Mouse (Mus musculus): Measurements from ENCODE around the gene Tnks2.
"Not testable (repeated sequence)": the region's sequence is repeated elsewhere in the genome, so short reads cannot be mapped to it uniquely, and the experiment has no call there.

The Tnks2 gene

DNA sequence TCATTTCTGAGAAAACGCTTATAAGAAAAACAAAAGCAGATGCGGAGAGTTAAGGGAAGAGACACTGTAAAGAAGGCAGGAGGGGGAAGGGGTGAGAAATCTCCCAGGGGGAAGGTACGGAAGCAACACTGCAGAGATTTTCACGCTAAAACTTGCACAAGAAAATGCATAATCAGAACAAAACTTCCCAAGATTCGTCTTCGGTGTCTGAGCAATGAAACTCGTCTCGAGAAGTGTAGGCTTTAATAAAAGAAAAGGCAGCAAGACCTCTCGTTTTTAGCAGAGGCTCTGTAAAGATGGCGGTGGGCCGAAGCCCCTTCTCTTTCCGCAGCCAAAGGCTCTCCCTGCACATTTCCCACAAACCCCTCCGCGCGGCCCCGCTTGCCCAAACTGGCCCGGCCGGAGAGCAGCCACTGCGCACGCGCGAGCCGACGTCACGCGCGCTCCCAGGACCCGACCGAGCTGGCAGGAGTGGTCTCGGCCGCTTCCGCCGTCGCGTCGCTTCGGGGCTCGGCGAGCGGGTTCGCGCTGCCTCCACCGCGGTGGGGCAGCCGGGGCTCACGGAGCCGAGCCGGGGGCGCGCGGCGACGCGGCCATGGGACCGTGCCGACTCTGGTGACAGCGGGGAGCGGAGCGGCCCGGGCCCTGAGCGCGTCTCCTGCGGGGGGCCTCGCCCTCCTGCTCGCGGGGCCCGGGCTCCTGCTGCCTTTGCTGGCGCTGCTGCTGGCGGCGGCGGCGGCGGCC, at the start of gene Tnks2:
Tnks2 (plus strand) TSS at position 445 of the 744 bp plus-strand sequence.
- DNase-seq (ENCODE audit: low spot score in 2 of 2): peak; percentile 95 to 96

- DNase-seq (ENCODE audit: low spot score in 2 of 2): peak in 1 of 2 experiments; percentile 19
Measured at GRCm38 (mm10) chr19:36789873-36790733, 43.9 kb upstream of the Tnks2 start.

GRCm38 (mm10) chr19:36792589-36792988, 41.4 kb upstream of the Tnks2 start:
- no peak for DNase-seq (ENCODE audit: low spot score in 2 of 2)

- no peak for DNase-seq (ENCODE audit: low spot score in 2 of 2)
Measured at GRCm38 (mm10) chr19:36793450-36793849, 40.6 kb upstream of the Tnks2 start.

DNA sequence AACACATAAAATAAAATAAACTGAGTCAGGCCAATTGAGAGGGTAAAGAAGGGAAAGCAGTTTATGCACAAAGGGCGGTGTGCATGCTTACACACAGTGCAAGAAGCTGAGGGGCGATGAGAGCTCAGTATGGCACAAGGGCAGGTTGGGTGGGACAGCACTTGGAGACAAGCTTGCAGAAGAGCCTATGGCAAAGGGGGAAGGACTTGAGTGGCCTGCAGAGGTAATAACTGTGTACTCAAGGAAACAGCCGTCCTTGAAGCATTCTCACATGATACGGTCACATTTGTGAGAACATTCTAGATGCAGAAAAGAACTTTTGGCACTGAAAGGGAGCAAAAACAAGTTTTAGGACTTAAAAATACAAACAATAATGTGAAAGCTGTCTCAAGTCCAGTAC, 40.0 kb upstream of the Tnks2 start:
- DNase-seq (ENCODE audit: low spot score in 2 of 2): no peak

DNA sequence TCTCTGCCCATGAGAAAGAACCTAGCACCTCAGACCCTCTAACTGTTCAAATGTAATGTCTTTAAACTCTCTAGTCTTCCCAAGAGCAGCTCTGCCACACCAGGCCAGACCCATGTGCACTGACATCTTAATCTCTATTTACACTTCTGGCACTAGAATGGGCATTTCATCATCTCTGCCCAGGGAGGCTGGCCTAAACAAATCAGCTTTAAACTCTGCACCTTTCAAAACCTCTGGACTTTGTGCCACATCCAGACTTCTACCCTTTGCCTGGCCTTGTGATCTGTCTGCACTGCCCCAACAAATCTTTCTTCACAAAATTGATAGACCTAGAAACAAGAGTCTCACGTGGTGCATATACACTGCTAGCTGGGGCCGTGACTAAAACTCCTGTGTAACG, 38.8 kb upstream of the Tnks2 start:
- no peak for DNase-seq (ENCODE audit: low spot score in 2 of 2)

DNA sequence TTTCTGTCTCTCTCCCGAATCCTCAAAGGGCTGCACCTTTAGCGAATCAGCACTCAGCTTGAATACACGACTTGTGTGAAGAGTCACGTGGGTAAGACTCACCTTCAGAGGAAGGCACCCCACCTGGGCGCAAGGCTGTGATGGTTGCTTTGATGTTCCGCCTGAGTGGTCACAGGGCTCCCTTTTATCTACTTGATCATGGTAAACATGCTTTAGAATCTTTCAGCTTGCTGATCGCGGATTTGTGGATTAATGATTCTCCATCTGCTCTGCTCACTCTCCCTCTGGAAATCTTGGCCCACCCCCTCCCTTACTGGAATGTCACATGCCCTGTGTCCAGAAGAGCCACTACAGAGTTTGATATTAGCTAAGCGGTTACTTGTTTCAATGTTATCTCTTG, 37.1 kb upstream of the Tnks2 start:
- DNase-seq (ENCODE audit: low spot score in 2 of 2): no peak

GRCm38 (mm10) chr19:36800288-36800687, 33.7 kb upstream of the Tnks2 start:
- DNase-seq (ENCODE audit: low spot score in 2 of 2): no peak

DNA sequence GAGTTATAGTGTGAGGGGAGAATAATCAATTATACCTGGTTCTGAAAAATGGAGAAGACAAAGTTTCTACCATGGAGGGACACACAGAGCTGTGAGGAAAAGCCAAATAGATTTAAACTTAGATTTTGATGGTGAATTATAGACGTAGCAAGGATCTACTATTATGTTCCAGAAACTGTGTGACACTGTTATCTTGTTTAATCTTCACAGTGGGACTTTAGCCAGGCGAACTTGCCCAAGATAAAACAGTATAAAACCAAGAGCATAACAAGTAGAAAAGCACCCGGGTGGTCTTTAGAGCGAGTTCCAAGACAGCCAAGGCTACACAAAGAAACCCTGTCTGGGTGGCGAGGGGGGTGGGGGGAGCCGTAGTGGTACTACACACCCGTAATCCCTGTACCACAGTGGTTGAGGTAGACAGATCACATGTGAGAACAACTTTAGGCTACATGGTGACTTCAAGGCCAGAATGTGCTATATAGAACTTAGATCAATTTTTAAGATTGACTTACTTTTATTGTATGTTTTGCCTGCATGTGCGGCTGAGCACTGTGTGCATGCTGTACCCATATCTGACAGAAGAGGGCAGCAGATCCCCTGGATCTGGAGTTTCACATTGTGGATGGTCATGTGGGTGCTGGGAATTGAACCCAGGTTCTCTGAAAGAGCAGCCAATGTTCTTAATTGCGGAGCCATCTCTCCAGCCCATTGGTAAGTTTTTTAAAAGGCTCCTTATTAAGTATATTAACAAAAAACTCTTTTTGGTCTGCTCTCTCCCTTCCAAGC, 32.0 kb upstream of the Tnks2 start:
- no peak for DNase-seq (ENCODE audit: low spot score in 2 of 2)

- DNase-seq (ENCODE audit: low spot score in 2 of 2): no peak
Measured at GRCm38 (mm10) chr19:36803403-36803802, 30.6 kb upstream of the Tnks2 start.

GRCm38 (mm10) chr19:36806842-36807241, 27.2 kb upstream of the Tnks2 start:
- no peak for DNase-seq (ENCODE audit: low spot score in 2 of 2)

- DNase-seq (ENCODE audit: low spot score in 2 of 2): no peak
Measured at GRCm38 (mm10) chr19:36808426-36809105, 25.5 kb upstream of the Tnks2 start.

GRCm38 (mm10) chr19:36809476-36810168, 24.4 kb upstream of the Tnks2 start:
- DNase-seq (ENCODE audit: low spot score in 2 of 2): peak in 1 of 2 experiments; percentile 14

GRCm38 (mm10) chr19:36812011-36812410, 22.0 kb upstream of the Tnks2 start:
- no peak for DNase-seq (ENCODE audit: low spot score in 2 of 2)

- peak; percentile 49 to 56 for DNase-seq (ENCODE audit: low spot score in 2 of 2)
Measured at GRCm38 (mm10) chr19:36815396-36816271, 18.4 kb upstream of the Tnks2 start.

DNA sequence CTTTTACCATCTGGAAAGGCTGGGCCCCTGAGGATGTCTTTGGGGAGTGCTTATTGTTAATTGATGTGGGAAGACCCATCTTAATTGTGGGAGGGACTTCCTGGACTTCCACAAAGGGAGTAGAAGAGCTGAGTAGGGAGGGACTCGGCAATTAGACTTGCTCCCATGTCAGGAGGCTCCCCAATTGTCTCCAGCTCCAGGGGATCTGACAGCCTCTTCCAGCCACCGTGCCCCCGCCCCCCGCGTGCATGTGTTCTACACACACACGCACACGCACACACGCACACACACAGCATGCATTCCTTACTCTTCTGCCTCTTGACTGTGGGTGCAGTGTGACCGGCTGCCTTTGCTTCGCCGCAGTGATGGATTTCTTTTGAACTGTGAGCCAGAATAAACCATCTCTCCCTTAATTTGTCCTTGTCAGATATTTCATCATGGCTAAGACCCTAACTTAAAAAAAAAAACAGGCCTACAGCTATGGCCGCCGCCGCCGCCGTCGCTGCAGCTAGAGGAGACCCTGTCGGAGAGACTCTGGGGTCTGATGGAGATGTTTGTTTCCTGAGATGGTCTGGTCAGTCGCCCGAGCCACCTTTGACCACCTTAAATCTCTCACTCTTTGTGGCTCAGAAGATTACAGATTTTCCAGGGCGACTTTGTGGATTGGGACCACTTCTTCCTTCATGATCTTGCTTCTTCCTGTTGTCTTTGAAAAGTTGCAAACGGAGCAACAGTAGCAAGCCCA, 15.7 kb upstream of the Tnks2 start:
- no peak for DNase-seq (ENCODE audit: low spot score in 2 of 2)

DNA sequence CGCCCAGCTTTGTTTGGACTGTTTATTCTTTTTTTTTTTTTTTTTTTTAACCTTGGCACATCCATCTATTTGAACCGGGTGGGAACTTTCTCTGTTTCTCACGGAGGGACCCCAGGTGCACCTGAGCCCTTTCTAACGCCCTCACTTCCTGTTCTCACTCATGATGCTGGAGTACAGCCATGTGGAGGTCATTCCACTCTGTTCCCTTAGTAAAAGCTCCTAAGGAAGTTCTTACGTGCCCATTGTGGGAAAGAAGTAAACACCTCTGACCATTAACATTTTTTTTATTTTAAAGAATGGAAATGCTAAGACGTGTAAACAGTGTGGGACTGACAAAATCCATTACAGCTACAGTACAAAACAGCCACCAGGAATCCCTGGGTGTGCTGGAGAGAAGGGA, 14.8 kb upstream of the Tnks2 start:
- no peak for DNase-seq (ENCODE audit: low spot score in 2 of 2)

DNA sequence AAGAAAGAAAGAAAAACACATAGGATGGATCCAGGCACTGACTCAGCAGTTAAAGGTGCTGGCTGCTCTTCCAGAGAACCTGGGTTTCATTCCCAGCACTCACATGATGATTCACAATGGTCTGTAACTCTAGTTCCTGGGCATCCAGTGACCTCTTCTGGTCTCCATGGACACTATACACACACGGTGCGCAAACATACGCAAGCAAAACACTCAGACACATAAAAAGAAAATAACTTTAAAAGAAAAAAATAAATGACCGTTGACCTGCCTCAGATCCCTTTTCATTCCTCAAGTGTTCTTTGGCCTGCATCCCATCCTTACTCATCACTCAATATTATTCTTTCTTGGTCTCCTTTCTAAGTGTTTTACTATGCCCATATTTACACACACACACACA, 13.6 kb upstream of the Tnks2 start:
- DNase-seq (ENCODE audit: low spot score in 2 of 2): no peak

- DNase-seq (ENCODE audit: low spot score in 2 of 2): not testable (repeated sequence)
Measured at GRCm38 (mm10) chr19:36821301-36821700, 12.7 kb upstream of the Tnks2 start.

Data from right cerebral cortex, adult 2 months (tissue).